Mouse (Mus musculus): ENCODE measurements around the gene Gm20388. TPM values are rescaled to one million over a fixed set of nuclear protein-coding genes. Genes with fewer than 3 reads are reported as not detected.
A peak's percentile ranks its signal among the peaks of the same experiment; 100 is the strongest.

Gene Gm20388
- polyA plus RNA-seq, 1 experiment from 2014 or later = not detected

- H3K36me3 ChIP-seq (ENCODE audit: control insufficient read depth, insufficient read depth, low read length) = no peaks in the 10 kb centered on the region
- TF ChIP-seq EP300 (optimal IDR thresholded peaks at IDR 0.05) (no peak), CTCF (IDR thresholded peaks at IDR 0.05; ENCODE audit: low read depth) (no peak)
- H3K4me1 ChIP-seq (replicated peaks; ENCODE audit: control insufficient read depth, insufficient read depth) = peaks cover 6% of the 10 kb centered on the region; the same call in 1 of the 2 replicates
- no peak overlapping the region for H3K4me2 ChIP-seq (replicated peaks; ENCODE audit: low read depth)
- peak overlapping the region; percentile 75 for H3K27ac ChIP-seq (replicated peaks)
- H3K9ac ChIP-seq (ENCODE audit: low read length) = 0 out of 2 replicates have a peak overlapping the region, but pooled peaks have one; percentile 18
- no peak for ATAC-seq (ENCODE audit: low FRiP score, low TSS enrichment)
- no peak for DNase-seq (ENCODE audit: low spot score)
- no peaks in the 10 kb centered on the region for H3K9me3 ChIP-seq (ENCODE audit: control insufficient read depth, low read length)
- H3K4me3 ChIP-seq (ENCODE audit: low read depth, low read length) = no peak overlapping the region
- 34% methylated on average over 9 of the region's 9 CpGs for WGBS
- no peaks in the 10 kb centered on the region for H3K27me3 ChIP-seq (ENCODE audit: control insufficient read depth, insufficient read depth, low read length)
These were observed 340.9 kb downstream of the Gm20388 start for GRCm38 (mm10) chr8:120251411-120252035.

- no peak overlapping the region for H3K27ac ChIP-seq (replicated peaks)
- no peak overlapping the region for H3K9ac ChIP-seq (ENCODE audit: low read length)
- no peaks in the 10 kb centered on the region for H3K36me3 ChIP-seq (ENCODE audit: control insufficient read depth, insufficient read depth, low read length)
- H3K9me3 ChIP-seq (ENCODE audit: control insufficient read depth, low read length) = no peaks in the 10 kb centered on the region
- TF ChIP-seq EP300 (optimal IDR thresholded peaks at IDR 0.05) = no peak
- no peak for TF ChIP-seq CTCF (IDR thresholded peaks at IDR 0.05; ENCODE audit: low read depth)
- H3K4me2 ChIP-seq (replicated peaks; ENCODE audit: low read depth) = no peak overlapping the region
- H3K27me3 ChIP-seq (ENCODE audit: control insufficient read depth, insufficient read depth, low read length) = no peaks in the 10 kb centered on the region
- whole genome bisulfite sequencing = 73% methylated on average over 8 of the region's 8 CpGs
- DNase-seq (ENCODE audit: low spot score) = no peak
- H3K4me1 ChIP-seq (replicated peaks; ENCODE audit: control insufficient read depth, insufficient read depth) = peaks cover 8% of the 10 kb centered on the region; the same call in 1 of the 2 replicates
- no peak overlapping the region for H3K4me3 ChIP-seq (ENCODE audit: low read depth, low read length)
- ATAC-seq (ENCODE audit: low FRiP score, low TSS enrichment) = no peak
These were observed 343.0 kb downstream of the Gm20388 start for GRCm38 (mm10) chr8:120253626-120254025.

GRCm38 (mm10) chr8:120255406-120255987 is 344.9 kb downstream of the Gm20388 start:
- no peak overlapping the region for H3K27ac ChIP-seq (replicated peaks)
- H3K9ac ChIP-seq (ENCODE audit: low read length) = no peak overlapping the region
- no peak for TF ChIP-seq EP300 (optimal IDR thresholded peaks at IDR 0.05)
- TF ChIP-seq CTCF (IDR thresholded peaks at IDR 0.05; ENCODE audit: low read depth) = no peak
- H3K36me3 ChIP-seq (ENCODE audit: control insufficient read depth, insufficient read depth, low read length) = no peaks in the 10 kb centered on the region
- no peaks in the 10 kb centered on the region for H3K27me3 ChIP-seq (ENCODE audit: control insufficient read depth, insufficient read depth, low read length)
- no peak overlapping the region for H3K4me2 ChIP-seq (replicated peaks; ENCODE audit: low read depth)
- 83% methylated on average over 6 of the region's 6 CpGs for WGBS
- DNase-seq (ENCODE audit: low spot score) = no peak
- H3K4me3 ChIP-seq (ENCODE audit: low read depth, low read length) = no peak overlapping the region
- 0 out of 2 replicates have a peak, but pooled peaks cover 3% of the 10 kb centered on the region for H3K4me1 ChIP-seq (replicated peaks; ENCODE audit: control insufficient read depth, insufficient read depth)
- no peak for ATAC-seq (ENCODE audit: low FRiP score, low TSS enrichment)
- no peaks in the 10 kb centered on the region for H3K9me3 ChIP-seq (ENCODE audit: control insufficient read depth, low read length)

GRCm38 (mm10) chr8:120256958-120257357 is 346.3 kb downstream of the Gm20388 start:
- Histone ChIP-seq H3K4me1 (replicated peaks; ENCODE audit: control insufficient read depth, insufficient read depth) (peaks cover 5% of the 10 kb centered on the region; the same call in 1 of the 2 replicates), H3K27me3 (ENCODE audit: control insufficient read depth, insufficient read depth, low read length) (no peaks in the 10 kb centered on the region), H3K9me3 (ENCODE audit: control insufficient read depth, low read length) (no peaks in the 10 kb centered on the region), H3K9ac (ENCODE audit: low read length) (peak overlapping the region; percentile 31; the same call in 1 of the 2 replicates), H3K27ac (replicated peaks) (no peak overlapping the region), H3K36me3 (ENCODE audit: control insufficient read depth, insufficient read depth, low read length) (no peaks in the 10 kb centered on the region), H3K4me2 (replicated peaks; ENCODE audit: low read depth) (no peak overlapping the region), H3K4me3 (ENCODE audit: low read depth, low read length) (no peak overlapping the region)
- ATAC-seq (ENCODE audit: low FRiP score, low TSS enrichment) (no peak), DNase-seq (ENCODE audit: low spot score) (no peak)
- WGBS = 24% methylated on average over 6 of the region's 6 CpGs
- TF ChIP-seq CTCF (IDR thresholded peaks at IDR 0.05; ENCODE audit: low read depth) (no peak), EP300 (optimal IDR thresholded peaks at IDR 0.05) (no peak)

GRCm38 (mm10) chr8:120259206-120259605 is 348.6 kb downstream of the Gm20388 start:
- Histone ChIP-seq H3K4me1 (replicated peaks; ENCODE audit: control insufficient read depth, insufficient read depth) (peaks cover 5% of the 10 kb centered on the region; the same call in 1 of the 2 replicates), H3K4me3 (ENCODE audit: low read depth, low read length) (no peak overlapping the region), H3K4me2 (replicated peaks; ENCODE audit: low read depth) (no peak overlapping the region), H3K9me3 (ENCODE audit: control insufficient read depth, low read length) (no peaks in the 10 kb centered on the region), H3K27me3 (ENCODE audit: control insufficient read depth, insufficient read depth, low read length) (no peaks in the 10 kb centered on the region), H3K27ac (replicated peaks) (no peak overlapping the region), H3K9ac (ENCODE audit: low read length) (no peak overlapping the region), H3K36me3 (ENCODE audit: control insufficient read depth, insufficient read depth, low read length) (no peaks in the 10 kb centered on the region)
- ATAC-seq (ENCODE audit: low FRiP score, low TSS enrichment) (no peak), DNase-seq (ENCODE audit: low spot score) (no peak)
- TF ChIP-seq CTCF (IDR thresholded peaks at IDR 0.05; ENCODE audit: low read depth) (no peak), EP300 (optimal IDR thresholded peaks at IDR 0.05) (no peak)
- 81% methylated on average over 13 of the region's 13 CpGs for WGBS

- H3K9me3 ChIP-seq (ENCODE audit: control insufficient read depth, low read length) = no peaks in the 10 kb centered on the region
- H3K27me3 ChIP-seq (ENCODE audit: control insufficient read depth, insufficient read depth, low read length) = no peaks in the 10 kb centered on the region
- no peak for ATAC-seq (ENCODE audit: low FRiP score, low TSS enrichment)
- H3K9ac ChIP-seq (ENCODE audit: low read length) = no peak overlapping the region; the same call in 1 of the 2 replicates
- WGBS = 76% methylated on average over 5 of the region's 5 CpGs
- TF ChIP-seq CTCF (IDR thresholded peaks at IDR 0.05; ENCODE audit: low read depth) (no peak), EP300 (optimal IDR thresholded peaks at IDR 0.05) (no peak)
- no peaks in the 10 kb centered on the region for H3K36me3 ChIP-seq (ENCODE audit: control insufficient read depth, insufficient read depth, low read length)
- no peak for DNase-seq (ENCODE audit: low spot score)
- H3K27ac ChIP-seq (replicated peaks) = peak overlapping the region; percentile 41
- peaks cover 11% of the 10 kb centered on the region for H3K4me1 ChIP-seq (replicated peaks; ENCODE audit: control insufficient read depth, insufficient read depth)
- H3K4me2 ChIP-seq (replicated peaks; ENCODE audit: low read depth) = 0 out of 2 replicates have a peak overlapping the region, but pooled peaks have one; percentile 20
- no peak overlapping the region for H3K4me3 ChIP-seq (ENCODE audit: low read depth, low read length)
These were observed 350.0 kb downstream of the Gm20388 start for GRCm38 (mm10) chr8:120260677-120261076.
